Mouse (Mus musculus) c-Kit-positive CD71-positive TER-119-positive erythroid progenitor cells, embryonic 14.5 days (primary cell): ENCODE results near the gene P2rx3.
A peak's percentile ranks its signal among the peaks of the same experiment; 100 is the strongest.

ENCODE experiments used
- DNase-seq: peaks from one replicate; pipeline ENCODE4 v3.0.0-alpha.2; 2013; ENCODE audit warnings: low spot score

P2rx3 gene

GRCm38 (mm10) chr2:84980188-84980587 is 57.1 kb downstream of the P2rx3 start, which contains the start of gene Prg2:
Gene Prg2 (plus strand): TSS chr2:84980461.
- DNase-seq, result no peak

- no peak for DNase-seq
These were observed 61.7 kb downstream of the P2rx3 start for GRCm38 (mm10) chr2:84975580-84975979.

- no peak for DNase-seq
These were observed 69.8 kb downstream of the P2rx3 start for GRCm38 (mm10) chr2:84967318-84967991.

GRCm38 (mm10) chr2:84964111-84964801 is 73.0 kb downstream of the P2rx3 start:
- DNase-seq, result no peak

GRCm38 (mm10) chr2:84962906-84963507 is 74.3 kb downstream of the P2rx3 start:
- no peak for DNase-seq

GRCm38 (mm10) chr2:84961901-84962300 is 75.4 kb downstream of the P2rx3 start:
- no peak for DNase-seq

- DNase-seq, result no peak
These were observed 76.0 kb downstream of the P2rx3 start for GRCm38 (mm10) chr2:84961300-84961699.

- no peak for DNase-seq
These were observed 78.5 kb downstream of the P2rx3 start for GRCm38 (mm10) chr2:84958588-84959264.

- DNase-seq, result peak; percentile 45
These were observed 81.0 kb downstream of the P2rx3 start for GRCm38 (mm10) chr2:84956274-84956673.

- no peak for DNase-seq
These were observed 81.8 kb downstream of the P2rx3 start for GRCm38 (mm10) chr2:84955435-84955834.

GRCm38 (mm10) chr2:84952693-84953092 is 84.6 kb downstream of the P2rx3 start:
- DNase-seq, result no peak

- no peak for DNase-seq
These were observed 85.0 kb downstream of the P2rx3 start for GRCm38 (mm10) chr2:84952251-84952650.

GRCm38 (mm10) chr2:84951027-84951426 is 86.2 kb downstream of the P2rx3 start:
- no peak for DNase-seq

GRCm38 (mm10) chr2:84948721-84949120 is 88.5 kb downstream of the P2rx3 start:
- no peak for DNase-seq
